Mouse (Mus musculus): ENCODE results near the gene Glrp1.

The Glrp1 gene

GRCm38 (mm10) chr1:88509789-88510188 lies at the start of gene Glrp1:
Glrp1 (minus strand) TSS chr1:88510066.
- DNase-seq, result no peak

- peak; percentile 44 to 65 for DNase-seq
Measured at GRCm38 (mm10) chr1:88559258-88559657, 49.4 kb upstream of the Glrp1 start.

GRCm38 (mm10) chr1:88558793-88559192 lies 48.9 kb upstream of the Glrp1 start:
- DNase-seq, result no peak

GRCm38 (mm10) chr1:88556401-88556800 lies 46.5 kb upstream of the Glrp1 start:
- no peak for DNase-seq

- no peak for DNase-seq
Measured at GRCm38 (mm10) chr1:88553500-88554187, 43.8 kb upstream of the Glrp1 start.

- DNase-seq, result no peak
Measured at GRCm38 (mm10) chr1:88549263-88549662, 39.4 kb upstream of the Glrp1 start.

- no peak for DNase-seq
Measured at GRCm38 (mm10) chr1:88547172-88547571, 37.3 kb upstream of the Glrp1 start.

GRCm38 (mm10) chr1:88543608-88544007 lies 33.7 kb upstream of the Glrp1 start:
- no peak for DNase-seq

GRCm38 (mm10) chr1:88539823-88540222 lies 30.0 kb upstream of the Glrp1 start:
- peak in 1 of 2 experiments; percentile 25 for DNase-seq

- DNase-seq, result no peak
Measured at GRCm38 (mm10) chr1:88539256-88539655, 29.4 kb upstream of the Glrp1 start.

- DNase-seq, result no peak
Measured at GRCm38 (mm10) chr1:88536308-88536707, 26.4 kb upstream of the Glrp1 start.

- no peak for DNase-seq
Measured at GRCm38 (mm10) chr1:88534091-88534490, 24.2 kb upstream of the Glrp1 start.

GRCm38 (mm10) chr1:88526161-88526560 lies 16.3 kb upstream of the Glrp1 start:
- DNase-seq, result peak; percentile 34 to 46

GRCm38 (mm10) chr1:88525622-88526021 lies 15.8 kb upstream of the Glrp1 start:
- DNase-seq, result peak in 1 of 2 experiments; percentile 16

GRCm38 (mm10) chr1:88521170-88521747 lies 11.4 kb upstream of the Glrp1 start:
- DNase-seq, result no peak

- no peak for DNase-seq
Measured at GRCm38 (mm10) chr1:88513613-88514012, 3.7 kb upstream of the Glrp1 start.

GRCm38 (mm10) chr1:88507886-88508285 lies 2.0 kb downstream of the Glrp1 start:
- peak in 1 of 2 experiments; percentile 36 for DNase-seq

- DNase-seq, result no peak
Measured at GRCm38 (mm10) chr1:88507214-88507613, 2.7 kb downstream of the Glrp1 start.

- DNase-seq, result no peak
Measured at GRCm38 (mm10) chr1:88506412-88506811, 3.5 kb downstream of the Glrp1 start.

- no peak for DNase-seq
Measured at GRCm38 (mm10) chr1:88505697-88506096, 4.2 kb downstream of the Glrp1 start.

GRCm38 (mm10) chr1:88504531-88504945 lies 5.3 kb downstream of the Glrp1 start:
- DNase-seq, result no peak

GRCm38 (mm10) chr1:88502822-88503221 lies 7.0 kb downstream of the Glrp1 start:
- no peak for DNase-seq

- DNase-seq, result no peak
Measured at GRCm38 (mm10) chr1:88499230-88499737, 10.6 kb downstream of the Glrp1 start.

GRCm38 (mm10) chr1:88497407-88497806 lies 12.5 kb downstream of the Glrp1 start:
- DNase-seq, result no peak
